Mouse (Mus musculus): ENCODE results near the gene Susd4.

The Susd4 gene

DNA sequence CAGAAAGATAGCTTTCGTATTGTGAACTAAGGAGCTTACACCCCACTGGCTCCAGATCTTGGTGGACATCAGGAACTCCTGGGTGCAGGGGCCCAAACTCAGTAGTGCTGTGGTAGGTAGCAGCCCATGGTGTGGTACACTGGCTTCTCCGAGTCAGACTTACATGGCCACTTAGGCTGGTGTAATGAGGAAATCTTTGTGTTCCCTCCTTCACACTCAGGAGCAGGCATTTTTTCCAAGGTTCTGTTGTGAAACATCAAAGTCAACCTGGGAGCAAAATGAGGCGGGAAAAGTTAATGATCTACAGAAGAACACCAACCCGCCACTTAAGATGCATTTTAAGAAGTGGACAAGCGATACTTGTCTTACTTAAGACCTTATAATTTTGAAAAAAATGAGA, 21.8 kb downstream of the Susd4 start:
- no peak for DNase-seq (ENCODE audit: low read depth, low spot score)

DNA sequence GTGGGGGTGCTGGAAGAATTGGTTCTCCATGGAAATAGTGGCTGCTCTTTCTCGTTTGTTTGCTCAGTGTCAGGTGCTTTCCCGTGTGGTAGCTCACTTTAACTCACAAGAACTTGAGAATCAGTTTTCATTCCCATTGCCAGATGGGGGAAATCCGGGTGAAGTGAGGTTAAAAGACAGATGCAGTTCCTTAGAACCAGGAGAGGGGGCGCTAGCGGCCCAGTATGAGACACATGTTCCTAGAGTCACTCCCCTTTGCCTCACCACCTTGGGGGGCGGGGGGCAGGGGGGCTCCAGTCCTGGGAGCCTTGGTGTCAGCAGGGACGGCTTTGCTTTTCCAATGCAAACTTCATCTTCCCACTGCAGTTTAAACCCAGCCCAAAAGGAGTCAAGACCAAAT, 23.4 kb downstream of the Susd4 start:
- DNase-seq (ENCODE audit: low read depth, low spot score), result no peak

DNA sequence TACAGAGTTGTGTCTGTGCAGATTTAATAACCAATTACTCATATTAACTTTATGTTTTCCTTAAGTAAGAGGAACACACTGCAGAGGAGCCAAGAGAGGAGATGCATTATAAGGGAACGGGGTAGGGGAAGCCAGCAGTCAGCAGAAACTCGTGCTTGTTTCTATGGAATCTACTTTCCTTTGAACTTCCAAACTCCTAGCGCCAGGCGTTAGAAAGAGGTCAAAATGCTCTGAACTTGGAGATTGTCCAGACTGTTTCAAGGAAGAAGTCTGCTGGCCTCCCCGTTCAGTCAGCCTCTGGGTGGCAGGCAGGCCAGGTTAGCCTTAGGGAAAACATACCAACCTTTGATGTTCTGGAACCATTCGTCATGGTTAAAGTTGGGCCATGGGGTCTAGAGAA, 25.2 kb downstream of the Susd4 start:
- DNase-seq (ENCODE audit: low read depth, low spot score), result no peak

DNA sequence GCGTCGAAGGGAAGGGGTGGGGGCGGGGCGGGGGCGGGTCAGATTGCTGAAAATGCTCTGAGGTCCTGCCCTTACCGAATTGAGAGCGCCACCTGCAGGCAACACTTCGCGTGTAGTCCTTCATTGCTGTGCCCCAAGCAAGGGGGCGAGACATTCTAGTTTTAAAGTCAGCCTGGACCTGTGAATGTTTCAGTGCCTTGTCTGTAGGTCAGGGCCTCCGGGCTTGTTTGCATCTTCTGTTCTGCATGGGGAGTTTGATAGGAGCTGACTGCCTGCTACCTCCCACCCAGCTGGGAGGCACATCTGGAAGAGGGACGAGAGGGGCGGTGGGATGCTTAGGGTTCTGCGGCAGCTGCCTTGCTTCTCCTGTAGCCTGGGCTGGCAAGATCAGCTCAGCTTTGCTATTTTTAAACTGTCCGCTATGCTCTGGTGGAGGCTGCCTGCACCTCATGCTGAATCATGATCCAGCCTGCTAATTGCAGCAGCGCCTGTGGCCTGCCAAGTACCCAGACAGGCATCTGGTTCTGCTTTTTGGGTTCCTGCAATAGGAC, 28.9 kb downstream of the Susd4 start:
- peak; percentile 84 for DNase-seq (ENCODE audit: low read depth, low spot score)

DNA sequence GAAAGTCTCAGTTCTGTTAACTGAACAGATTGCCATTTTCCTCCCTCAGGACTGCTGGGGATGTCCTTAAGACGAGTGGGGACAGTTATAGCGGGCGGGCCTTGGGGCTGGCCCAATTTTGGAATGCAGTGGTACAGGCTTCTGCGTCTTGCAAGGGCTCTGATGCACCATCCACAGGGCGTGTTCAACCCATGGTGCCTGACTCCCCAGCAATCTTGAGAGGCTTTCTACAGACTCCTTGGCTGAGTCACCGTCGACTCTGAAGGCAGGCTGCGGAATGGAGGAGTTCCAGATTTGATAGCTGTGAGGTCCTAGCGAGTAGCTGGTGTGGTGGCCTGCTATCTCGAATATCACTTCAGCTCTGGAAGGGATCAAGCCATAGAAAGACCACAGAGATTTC, 30.6 kb downstream of the Susd4 start:
- peak; percentile 90 for DNase-seq (ENCODE audit: low read depth, low spot score)

DNA sequence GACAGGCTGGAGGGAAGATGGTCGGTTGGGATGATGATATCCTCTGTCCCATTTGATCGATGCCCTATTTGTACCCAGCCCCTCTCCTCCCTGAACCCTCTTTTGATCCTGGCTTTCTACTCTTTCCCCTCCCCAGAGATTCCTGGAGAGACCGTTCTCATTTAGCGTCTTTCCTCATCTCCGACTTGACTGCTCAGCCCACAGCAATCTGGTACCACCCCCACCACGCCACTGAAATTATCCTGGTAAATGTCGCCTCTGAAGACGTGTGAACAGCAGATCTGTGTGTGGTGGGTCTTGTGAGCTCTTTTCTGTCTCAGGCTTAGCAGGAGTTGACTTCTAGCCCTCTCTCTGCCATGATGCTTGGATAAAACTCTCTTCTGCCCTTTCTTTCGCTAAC, 31.0 kb downstream of the Susd4 start:
- DNase-seq (ENCODE audit: low read depth, low spot score), result peak; percentile 86

DNA sequence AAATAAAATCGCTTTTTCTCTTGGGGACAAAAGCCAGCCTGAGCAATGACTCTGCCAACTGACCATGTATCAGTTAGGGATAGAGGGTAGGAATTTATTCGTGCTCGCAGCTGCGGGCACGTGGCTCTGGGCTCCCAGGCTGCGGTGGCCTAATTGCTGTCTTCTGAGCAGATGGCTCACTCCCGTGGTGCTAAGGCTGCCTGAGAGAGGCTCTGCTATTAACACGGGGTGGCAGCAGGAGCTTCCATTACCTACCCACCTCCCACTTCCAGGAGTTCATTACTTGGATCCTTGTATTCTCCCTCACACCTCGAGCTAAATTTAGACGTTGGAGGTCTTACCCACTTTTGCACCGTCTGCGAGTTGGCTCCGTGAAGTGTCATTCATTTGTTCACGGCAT, 33.4 kb downstream of the Susd4 start:
- peak; percentile 82 for DNase-seq (ENCODE audit: low read depth, low spot score)

DNA sequence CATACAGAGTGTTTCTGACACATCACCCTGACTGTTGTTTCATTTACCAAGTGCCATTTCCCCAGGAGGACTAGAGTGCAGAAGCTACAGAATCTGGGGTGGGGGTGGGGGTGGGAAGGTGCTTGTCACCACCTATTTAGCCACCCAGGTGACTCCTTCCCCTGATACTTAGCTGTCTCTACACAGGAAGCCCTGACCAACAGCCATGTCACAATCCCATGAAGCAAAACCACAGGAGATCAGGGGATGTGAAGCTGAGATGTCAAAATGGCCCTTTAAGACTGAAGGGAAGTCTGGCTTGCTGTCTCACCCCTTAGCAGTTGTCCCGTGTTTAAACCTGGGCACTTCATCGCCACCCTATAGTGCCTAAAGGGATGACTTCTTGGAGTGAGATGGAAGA, 37.9 kb downstream of the Susd4 start:
- DNase-seq (ENCODE audit: low read depth, low spot score), result no peak

DNA sequence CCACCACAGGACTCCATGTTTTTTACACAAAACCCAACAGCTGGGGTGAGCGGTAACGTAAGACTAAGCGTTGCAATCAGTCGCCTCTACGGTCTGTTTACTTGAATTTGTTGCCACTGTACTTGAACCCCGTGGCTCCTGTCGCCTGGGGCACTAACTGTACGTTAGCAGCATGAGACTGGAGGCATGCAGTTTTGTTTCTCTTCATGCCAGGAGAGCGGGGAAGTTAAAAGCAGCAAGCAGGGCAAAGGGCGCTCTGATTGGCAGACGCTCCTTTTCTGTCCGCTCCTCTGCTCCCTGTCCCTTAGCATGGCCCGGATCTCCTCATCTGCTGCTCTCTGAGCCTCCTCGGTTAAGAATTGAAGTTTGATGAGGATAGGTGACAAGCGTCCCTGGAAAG, 39.2 kb downstream of the Susd4 start:
- DNase-seq (ENCODE audit: low read depth, low spot score), result no peak

DNA sequence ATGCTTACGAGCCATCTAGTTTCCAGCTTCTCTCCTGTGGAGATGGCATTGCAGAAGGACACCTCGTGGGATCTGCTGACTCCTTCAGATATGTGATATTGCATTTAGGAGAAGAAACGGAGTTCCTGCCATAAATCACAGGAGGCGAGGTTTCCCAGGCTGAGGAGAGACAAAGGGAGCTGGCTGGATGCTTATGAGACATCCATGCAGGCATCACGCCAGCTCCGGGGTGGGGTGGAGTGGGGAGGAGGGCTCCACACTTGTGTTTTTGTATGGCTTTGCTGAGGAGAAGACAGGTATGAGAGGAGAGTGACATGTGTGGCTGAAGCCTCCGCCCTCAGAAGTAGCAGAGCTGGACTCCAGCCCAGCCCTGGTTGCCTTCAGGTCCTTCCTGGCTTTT, 50.3 kb downstream of the Susd4 start:
- no peak for DNase-seq (ENCODE audit: low read depth, low spot score)

DNA sequence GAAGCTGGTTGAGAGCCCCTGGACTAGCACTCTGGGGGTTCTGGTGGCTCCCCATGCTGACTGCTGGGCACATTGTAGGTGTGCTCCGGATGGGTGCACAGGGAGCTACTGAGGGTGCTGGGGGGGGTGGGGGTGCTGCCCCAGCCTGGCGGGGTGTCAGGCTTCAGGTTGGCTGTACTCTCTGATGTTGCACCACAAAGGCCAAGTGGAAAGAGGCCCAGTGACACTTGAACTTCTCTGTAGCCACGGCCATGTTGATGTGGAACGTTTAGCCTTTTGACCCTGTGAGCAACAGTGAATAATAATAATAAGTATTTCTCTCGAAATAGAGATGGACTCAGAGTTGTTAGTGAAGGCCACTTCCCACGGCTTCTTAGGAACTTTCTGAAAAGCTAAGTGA, 50.9 kb downstream of the Susd4 start:
- DNase-seq (ENCODE audit: low read depth, low spot score), result no peak

DNA sequence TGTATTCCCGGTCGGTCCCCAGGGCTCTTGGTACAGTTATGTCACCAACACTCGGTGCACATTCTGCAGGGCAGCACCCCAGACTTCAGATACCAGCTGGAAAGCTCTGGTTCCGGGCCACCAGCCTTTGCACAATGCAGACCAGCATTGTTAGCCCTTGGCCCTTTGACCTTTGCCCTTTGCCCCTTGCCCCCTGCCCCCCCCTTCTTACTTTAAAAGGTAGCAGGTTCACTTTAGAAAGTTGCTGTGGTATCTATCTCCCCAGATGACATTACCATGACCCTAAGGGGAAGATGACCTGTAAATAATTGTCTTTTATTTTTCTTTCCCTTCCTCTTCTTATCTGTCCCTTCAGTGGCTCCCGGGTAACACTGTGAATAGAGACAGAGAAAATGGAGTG, 53.4 kb downstream of the Susd4 start:
- DNase-seq (ENCODE audit: low read depth, low spot score), result no peak

DNA sequence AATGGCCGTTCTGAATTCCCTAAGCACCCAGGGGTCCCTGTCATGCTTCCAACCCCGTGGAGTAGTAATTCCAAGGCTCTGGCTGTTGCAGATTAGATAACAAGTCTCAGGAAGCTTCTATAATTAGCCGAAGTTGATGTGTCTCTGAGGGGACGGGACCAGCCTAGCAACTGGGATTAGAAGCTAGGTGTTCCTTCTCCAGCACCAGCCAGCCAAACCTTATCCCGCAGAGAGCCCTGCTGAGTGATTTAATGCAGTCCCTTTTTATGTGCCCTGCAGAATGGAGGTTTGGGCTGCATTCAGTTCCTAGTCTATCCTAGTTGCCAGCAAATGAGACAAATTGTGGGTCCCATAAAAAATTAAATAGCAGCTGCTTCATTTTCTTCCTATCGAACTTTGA, 54.0 kb downstream of the Susd4 start:
- DNase-seq (ENCODE audit: low read depth, low spot score), result no peak

DNA sequence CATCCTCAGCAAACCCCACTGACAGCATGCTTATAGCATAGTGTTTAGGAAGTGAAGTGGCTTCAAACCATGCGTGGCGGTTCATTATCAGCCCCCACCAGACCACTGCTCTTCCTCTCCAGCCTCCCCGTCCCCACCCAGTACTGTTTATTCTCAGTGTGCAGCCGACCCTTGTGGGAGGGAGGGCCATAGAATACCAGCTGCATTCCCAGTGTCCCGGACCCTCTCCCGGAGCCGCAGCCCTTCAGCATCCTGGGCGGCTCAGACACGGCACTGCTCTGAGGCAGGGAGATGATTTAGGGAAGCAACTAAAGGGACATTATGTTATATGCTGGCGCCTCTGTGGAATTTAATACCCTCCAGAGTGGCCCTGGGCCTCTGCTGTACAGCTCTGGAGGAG, 55.3 kb downstream of the Susd4 start:
- DNase-seq (ENCODE audit: low read depth, low spot score), result no peak

DNA sequence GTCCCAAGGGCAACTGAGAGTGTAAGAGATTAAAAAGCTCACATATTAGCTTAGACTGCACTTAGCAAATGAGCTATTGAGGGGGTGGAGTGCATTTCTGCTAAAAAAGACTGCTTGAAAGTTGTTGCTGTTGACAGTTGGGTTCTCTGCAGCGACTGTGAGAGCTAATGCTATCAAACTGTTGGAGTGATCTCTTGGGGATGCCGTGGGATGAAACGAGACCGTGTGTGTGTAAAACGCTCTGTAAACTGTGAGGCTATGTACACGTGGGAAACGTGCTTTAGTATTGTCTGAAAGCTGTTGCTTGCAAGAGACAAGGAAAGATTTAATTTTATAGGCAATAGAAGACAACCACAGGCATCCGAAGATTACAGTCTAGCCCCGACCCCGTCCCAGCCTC, 59.1 kb downstream of the Susd4 start:
- DNase-seq (ENCODE audit: low read depth, low spot score), result no peak

DNA sequence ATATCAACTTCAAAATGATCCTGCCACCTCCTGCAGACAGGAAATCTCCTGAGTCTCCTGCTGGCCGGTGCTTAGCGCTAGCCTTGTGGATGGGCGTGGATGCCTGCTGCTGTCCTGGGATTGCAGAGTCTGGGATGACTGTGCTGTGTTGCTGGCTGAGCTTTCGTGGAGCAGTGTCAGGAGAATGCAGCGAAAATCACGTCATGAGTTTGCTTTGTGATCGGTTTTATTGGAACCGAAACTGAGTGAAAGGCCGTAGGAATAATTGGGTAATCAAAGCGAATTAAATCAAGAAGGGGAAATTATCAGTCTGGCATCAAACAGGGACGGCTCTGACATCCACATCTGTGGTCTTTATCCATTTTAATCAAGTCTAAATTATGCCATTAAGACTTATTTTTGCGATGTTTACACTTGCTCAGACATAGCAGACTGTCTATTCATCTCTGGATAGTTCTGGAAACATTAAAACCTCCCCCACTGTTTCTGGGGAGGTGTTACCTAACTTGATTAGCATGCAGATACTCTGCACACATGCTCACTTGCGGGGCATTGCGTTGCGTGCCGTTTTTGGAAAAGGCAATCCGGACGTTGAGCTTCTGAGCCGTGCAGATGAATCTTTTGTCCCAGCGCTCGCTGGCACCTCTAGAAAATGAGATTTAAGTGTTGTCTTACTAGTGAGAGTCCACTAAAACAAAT, 60.2 kb downstream of the Susd4 start:
- no peak for DNase-seq (ENCODE audit: low read depth, low spot score)

DNA sequence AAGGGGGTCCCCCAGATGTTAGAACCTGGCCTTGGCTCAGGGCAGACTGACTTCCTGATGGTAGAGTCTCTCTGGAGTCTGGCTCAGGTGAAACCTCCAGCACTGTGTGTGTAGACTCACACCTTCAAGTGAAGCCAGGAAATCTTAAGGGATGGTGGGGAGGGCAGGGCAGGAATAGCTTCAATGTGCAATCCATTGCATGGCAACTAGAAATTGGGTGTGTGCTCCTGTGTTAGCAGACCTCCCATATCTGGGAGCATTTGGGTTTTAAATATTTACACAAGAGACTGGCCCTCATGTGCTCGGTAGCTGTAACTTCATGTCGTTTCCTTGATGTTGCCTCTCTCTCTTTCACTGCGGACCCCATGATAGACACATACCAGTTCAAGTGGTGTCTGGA, 62.9 kb downstream of the Susd4 start:
- no peak for DNase-seq (ENCODE audit: low read depth, low spot score)

DNA sequence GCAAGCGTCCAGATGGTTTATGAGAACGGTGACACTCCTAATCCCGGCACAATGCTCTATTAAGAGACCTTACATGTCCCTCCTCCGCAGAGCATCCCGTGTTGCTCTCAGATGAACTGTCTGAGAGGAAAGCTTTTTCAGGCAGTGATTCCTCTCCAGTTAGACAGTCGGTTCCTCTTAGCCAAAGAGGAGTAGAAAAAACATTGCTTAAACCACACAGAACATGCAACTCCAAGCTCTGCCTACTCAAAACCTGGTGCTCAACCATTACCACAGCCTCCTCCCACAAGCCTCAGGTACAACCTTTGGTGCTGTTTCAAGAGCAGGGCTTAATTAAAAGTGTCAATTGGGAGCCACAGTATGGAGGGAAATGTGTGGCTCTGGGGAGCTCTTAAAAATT, 74.4 kb downstream of the Susd4 start:
- DNase-seq (ENCODE audit: low read depth, low spot score), result peak; percentile 79

DNA sequence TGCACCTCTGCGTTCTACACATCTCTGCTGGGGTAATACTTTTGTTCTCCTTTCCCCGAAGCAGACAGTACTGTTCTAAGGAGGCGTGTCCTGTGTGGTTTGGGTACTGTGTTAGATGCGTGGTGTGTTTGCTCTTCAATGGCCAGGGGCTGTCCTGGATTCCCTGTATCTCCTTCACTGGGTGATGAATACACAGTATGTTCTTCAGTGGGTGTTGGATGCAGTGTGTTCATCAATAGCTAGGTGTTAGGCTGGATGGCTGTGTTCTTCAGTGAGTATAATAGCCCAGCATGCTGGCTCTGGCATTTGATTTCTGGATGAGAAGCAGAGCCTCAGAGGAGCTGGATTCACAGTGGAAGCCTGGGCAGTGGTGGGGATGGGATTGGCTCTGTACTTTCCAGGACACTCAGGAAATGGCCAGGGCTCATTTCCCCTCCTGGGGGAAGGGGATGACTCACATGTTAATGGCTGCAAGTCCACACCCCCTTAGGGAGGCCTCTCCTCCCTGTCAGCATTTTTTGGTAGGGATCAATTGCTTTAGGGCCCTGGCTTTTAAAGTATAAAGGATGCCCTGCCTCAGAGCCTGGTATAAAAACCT, 75.8 kb downstream of the Susd4 start:
- no peak for DNase-seq (ENCODE audit: low read depth, low spot score)

DNA sequence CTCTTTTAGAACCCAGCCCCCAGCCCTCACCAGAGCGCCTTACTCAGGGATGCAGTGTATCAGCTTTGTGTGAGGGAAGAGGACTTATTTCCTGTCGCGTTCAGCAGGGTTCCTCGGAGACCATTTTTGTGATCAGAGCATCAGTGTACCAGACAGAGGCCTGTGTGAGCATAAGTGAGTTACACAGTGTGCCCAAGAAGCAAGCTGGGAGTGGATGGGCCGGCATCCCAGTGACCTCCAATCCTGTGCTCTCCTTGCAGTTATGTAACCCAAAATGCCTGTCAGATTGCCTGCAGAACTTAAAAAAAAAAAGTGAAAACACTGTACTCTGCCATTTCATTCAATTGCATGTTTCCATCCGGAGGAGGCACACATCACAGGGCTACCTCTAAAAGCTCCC, 76.4 kb downstream of the Susd4 start:
- no peak for DNase-seq (ENCODE audit: low read depth, low spot score)

DNA sequence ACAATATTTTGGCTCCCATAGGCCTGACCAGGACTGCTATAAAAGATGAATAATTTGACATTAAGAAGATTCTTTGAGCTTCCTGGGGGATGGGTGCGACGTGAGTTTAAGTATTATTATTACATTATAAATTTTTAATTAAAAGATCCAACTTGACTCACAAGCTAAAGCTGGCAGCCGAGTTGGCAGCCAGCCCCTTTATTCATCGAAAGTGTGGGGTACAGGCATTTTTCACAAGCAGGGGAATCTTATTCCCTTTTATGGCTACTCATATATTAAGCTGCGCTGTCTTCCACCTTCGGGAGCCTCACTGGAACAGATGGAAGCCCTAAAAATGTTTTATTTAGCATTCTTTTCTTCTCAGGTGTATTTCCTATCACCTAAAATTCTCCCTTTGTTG, 76.9 kb downstream of the Susd4 start:
- DNase-seq (ENCODE audit: low read depth, low spot score), result no peak

DNA sequence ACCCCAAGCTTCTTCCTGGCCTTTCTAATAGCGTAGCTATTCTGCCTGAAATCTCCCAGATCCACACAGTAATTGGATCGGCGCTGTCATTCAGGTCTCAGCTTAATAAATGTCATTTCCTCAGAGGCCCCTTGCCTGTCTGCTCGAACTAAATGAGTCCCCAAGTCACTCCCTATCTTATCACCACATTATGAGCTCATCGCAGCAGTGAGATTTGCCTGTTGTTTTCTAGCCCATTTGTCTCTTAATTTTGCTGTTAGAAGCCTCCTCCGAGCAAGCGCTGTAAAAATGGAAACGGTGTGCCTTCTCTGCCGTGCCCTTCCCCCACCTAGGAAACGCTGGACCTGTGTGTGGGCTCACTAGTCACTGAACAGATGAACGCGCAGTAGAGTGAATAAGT, 85.9 kb downstream of the Susd4 start:
- peak; percentile 40 for DNase-seq (ENCODE audit: low read depth, low spot score)

DNA sequence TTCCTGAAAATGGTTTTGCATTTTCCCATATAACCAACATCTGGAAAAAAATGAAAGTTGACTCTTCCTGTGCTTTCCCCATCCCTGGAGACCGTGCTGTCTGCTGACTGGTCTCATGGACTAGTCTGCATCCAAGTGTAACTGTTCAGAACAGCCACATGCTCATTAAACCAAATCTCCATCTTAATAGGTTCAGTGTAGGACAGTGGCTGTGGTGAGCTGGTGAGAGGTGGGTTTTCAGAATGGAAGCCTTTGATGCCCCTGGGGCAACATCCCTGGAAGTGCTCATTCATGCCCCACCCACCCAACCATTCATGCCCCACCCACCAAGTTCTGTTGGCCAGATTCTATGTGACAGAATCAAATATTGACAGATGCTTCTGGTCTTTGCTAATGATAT, 86.4 kb downstream of the Susd4 start:
- DNase-seq (ENCODE audit: low read depth, low spot score), result no peak

DNA sequence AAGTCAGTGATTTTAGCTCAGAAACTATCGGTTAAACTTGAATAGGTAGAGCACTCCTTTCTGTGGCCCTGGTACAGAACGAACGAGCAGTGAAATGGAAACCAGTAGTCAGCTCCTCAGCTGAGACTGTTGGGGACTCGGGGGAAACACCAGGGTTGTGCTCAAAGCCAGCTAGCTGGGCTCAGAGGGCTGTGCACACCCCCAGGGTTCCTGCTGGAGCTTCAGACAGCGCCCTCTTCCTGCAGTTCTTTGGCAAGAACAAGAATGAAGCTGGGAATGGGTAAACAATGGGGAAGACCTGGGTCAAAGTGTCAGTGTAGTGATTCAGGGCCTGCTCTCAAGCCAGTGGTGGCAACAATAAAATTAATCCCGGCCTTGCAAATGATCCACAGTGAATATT, 88.5 kb downstream of the Susd4 start:
- no peak for DNase-seq (ENCODE audit: low read depth, low spot score)

Data from telencephalon, adult 2 months (tissue).